Mouse (Mus musculus) heart, postnatal 4 days (tissue): ENCODE measurements around the gene 1700019D03Rik. TPM values are rescaled to one million over a fixed set of nuclear protein-coding genes. Genes with fewer than 3 reads are reported as not detected.
A peak's percentile ranks its signal among the peaks of the same experiment; 100 is the strongest.
"Not testable (repeated sequence)": the region's sequence is repeated elsewhere in the genome, so short reads cannot be mapped to it uniquely, and the experiment has no call there.

ENCODE experiments used
- DNase-seq: peaks from one replicate; pipeline ENCODE4 v3.0.0; 2021
- total RNA-seq, 2 experiments: library from RNA; stranded (reverse); gene quantifications; 2 replicates each; pipeline ENCODE4 v1.2.3; 2021

1700019D03Rik gene
- total RNA-seq, 2 experiments from 2014 or later, result 0.45 to 0.86 TPM

DNA sequence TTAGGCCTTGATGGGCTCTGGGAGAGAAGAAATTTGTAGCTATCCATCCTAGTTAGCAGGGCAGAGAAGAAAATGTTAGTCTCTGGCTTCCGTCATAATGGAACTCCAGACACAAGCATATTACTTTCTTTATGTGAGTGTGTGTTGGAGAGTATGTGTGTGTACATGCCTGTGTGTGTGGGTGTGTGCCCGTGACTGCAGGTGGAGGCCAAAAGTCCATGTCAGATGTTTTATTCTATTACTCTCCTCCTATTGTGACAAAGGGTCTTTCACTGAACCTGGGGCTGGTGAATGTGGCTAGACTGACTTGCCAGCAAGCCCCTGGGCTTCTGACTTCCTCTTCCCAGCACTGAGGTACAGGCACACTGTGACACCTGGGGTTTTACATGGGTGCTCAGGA, 65.5 kb downstream of the 1700019D03Rik start:
- DNase-seq, result no peak

DNA sequence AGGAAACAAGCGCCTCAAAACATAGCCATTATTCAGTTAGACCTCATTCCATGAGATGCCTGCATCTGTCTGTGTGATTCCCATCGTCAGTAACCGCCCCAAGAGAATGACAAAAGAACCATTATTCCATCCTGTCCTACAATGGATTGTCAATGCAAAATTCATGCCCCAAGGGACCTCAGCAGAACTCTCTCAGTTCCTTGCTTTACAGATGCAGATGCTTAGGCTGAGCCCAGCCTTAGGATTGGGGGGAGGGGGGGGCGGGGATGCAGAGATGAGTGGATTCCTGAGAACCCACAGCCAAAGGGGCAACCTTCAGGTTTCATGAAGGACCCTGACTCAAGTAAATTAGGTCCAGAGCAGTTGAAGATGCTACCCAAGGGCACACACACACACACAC, 66.4 kb downstream of the 1700019D03Rik start:
- no peak for DNase-seq

DNA sequence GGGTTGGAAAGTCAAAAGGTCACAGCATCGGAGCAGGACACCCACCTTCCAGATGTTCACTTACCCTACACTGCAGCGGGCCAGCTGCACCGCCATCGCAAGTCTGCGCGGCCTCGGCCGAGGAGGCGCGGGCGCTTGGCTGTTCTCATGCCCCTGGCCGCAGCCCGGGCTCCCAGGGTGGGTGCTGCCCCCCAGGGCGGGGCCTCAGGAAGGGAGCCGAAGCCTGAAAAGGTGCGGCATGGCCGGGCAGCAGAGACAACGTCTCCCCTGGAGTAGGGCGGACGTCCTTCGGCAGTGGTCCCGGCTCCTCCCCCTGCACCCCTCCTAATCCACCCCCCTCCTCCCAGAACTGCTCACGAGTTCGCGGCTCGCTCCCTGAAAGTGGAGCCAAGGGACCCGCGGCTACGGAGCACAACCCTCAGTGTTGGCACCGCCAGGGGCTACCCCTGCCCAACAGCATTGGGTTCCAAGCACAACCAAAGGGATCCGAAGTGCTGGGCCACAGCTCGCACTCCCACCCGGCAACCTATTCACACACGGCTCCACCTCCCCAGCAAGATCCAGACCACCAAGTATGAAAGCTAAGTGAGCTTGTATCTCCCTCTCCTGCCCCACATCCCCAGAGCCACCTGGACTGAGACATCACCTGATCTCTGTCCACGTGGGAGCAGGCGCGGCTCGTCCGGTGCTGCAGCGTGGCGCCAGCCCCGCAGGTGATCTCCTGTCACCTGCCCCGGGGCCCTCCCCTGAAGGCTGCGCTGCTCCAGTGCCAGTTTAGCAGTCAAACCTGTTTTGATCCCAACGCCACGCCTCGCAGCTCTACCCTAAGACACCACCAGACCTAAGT, 67.2 kb downstream of the 1700019D03Rik start:
- peak; percentile 17 for DNase-seq

DNA sequence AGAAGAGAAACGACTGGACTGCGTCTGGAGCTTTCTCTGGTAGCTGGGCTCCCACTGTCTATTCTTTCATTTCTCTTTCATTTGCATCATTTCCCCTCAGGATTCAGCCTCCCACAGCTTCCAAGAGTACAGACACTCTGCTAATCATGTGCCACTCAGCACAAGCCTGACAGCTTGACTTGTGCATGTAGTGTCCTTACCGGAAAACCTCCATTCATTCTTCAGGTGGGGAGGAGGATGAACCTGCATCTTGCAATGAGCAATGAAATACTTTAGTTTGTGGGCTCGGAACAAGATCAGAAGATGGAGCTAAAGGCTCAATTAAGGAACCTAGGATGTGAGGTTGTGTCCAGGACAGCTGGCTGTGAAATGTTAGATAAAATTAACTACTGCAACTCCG, 67.8 kb downstream of the 1700019D03Rik start:
- no peak for DNase-seq

DNA sequence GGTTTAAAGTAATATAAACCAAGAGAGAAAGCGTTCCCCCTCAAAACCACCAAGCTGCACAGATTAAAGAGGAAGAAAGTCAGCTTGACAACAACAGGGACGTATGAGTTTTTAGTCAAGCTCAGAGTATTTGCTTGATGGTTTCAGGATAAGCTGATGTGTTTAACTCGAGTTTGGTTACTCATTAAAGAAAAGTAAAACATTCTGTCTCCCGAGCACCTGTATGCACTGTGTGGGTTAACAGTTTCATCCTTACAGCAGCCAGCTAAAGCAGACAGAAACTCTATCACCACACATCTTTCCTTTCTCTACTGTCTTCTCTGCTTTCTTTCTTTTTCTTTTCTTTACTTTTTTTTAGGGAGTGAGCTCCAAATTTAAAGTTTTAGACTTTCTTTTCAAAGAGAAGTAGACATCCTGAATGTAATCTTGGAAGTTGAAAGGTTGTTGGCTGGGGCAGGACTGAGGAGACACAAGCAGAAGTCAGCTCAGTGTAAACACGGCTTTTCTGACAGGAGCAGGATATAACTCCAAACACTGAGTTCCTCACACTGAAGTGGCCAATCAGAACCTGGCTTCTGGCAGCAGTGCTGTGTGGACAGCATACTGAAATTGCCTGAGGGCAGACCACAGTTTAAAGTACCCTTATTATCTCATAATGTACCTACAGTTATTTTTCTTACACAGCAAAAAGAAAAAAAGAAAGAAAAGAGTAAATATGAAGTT, 68.7 kb downstream of the 1700019D03Rik start:
- DNase-seq, result no peak

DNA sequence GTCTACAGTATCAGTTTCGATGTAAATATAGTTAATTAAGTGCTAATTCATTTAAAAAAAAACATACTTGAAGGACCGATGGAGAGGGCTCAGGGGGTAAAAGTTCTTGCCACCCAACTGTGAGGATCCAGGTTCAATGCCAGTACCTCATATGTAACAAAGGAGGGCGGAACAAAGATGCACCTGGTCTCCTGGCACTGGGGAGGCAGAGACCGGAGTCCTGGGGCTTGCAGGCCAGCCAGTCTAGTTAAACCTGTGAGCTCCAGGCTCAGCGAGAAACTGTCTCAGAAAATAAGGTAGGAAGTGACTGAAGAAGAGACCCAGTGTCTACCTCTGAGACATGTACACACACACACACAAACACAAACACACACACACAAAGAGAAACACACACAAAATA, 72.1 kb downstream of the 1700019D03Rik start:
- no peak for DNase-seq

DNA sequence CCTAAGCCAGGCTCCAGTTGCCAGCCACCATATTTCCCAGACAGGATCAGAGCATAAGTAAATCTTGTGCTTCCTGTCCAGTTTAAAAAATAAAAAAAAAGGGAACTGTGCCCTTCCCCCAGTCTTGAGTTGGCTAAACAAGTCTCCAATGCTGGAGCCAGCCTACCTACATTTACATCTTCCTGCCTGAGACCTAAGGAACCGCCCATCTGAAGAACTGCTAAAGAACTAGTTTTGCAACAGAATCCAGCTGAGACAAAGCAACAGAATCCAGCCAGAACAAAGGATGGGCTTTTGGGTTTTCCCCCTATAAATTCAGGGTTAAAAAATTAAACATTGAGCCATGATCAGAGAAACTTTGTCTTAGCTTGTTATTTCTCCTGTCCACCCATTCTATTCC, 81.0 kb downstream of the 1700019D03Rik start:
- no peak for DNase-seq

DNA sequence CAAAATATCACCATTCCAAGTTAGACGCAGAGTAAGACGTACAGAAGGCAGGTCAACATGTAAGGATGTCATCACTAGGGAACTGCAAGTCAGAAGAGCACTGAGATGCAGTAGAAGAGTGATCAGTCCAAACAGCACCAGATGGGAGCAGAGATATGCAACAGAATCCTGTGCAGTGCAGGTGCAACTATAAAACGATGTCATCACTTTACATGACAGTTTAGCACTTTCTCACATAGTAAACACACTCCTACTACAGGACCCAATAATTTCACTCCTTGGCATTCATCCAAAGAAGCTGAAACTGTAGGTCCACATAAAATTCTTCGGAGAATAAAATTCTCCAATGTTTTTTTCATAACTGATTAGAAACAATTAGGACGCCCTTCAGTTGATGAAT, 85.5 kb downstream of the 1700019D03Rik start:
- DNase-seq, result no peak

DNA sequence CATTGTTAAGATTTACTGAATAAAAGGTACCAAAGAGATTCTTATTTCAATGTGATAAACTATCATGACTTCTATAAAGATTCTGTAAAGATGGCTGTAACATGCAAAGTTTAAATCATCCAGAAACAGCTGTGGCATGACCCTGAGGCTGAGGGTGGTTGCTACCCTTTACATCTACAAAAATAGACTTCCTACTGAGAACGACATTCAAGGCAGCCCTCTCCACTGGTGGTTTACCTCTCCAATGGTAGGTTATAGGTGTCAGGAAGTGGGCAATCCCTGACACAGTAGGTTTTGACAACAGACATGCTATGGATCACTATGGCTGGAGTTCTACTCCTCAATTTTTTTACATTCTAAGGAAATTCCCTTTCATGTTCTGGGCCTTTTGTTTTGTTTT, 95.5 kb downstream of the 1700019D03Rik start:
- not testable (repeated sequence) for DNase-seq

DNA sequence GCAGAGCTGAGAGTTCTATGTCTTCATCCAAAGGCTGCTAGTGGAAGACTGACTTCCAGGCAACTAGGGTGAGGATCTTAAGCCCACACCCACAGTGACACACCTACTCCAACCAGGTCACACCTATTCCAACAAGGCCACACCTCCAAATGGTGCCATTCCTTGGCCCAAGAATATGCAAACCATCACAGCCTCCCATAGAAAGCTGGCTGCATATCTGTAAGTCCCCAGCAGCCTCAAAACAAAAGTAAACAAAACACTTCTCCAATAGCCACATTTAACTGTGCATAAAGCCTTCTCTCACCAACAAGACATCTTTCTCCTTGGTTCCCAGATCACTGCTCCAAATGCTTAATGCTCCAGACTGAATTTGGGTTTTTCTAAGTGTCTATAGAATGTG, 101.1 kb downstream of the 1700019D03Rik start:
- not testable (repeated sequence) for DNase-seq

DNA sequence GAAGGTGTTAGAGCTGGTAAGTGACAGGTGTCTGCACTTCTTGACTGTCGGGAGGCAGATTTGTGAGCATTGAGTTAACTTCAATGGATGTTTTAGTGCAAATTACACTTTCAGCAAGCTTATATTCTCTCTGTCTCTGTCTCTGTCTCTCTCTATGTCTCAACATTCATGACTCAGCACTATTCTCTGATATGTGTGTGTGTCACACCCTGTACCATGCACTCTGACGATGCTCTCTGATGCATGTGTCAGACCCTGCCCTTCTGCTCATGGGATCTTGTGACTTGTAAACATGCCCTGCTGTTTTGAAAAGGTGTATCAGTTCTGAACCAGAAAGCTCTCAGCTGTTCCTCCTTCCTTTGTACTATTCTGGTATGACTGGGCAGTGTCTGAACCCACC, 103.3 kb downstream of the 1700019D03Rik start:
- no peak for DNase-seq

DNA sequence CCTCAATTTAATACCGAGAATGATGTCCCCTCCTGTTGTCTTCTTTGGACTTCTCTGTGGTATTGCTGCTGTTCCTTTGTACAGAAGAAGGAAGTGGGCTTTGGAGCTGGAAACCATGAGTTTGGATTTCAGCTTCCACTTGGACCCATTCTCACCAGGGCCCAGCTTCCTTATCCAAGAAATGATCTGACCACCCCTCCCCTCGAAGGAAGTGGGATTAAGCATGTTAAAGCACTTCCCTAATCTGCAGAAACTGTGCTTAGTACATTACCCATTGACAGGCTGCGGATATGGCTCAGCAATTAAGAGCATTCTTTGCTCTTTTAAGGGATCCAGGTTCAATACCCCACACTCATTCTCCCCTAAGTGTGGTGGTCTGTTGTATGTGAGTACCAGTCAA, 110.2 kb downstream of the 1700019D03Rik start:
- no peak for DNase-seq

DNA sequence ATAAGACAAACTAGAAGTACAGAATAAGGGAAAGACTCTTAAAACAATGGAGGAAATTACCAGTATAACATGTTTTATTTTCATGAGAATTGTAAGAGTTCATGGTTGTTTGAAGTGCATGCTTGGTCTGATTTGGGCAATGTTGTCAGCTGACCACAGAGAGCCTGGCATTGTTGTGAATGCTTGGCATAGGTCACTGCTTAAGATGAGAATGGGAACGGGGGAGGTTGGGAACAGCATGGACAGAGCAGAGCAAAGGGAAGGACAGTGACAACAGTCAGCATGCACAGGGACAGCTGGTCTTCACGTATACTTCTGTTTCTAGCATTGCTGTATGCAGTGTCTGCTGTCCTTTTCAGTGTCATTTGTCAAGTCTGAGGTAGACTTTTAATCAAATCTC, 135.8 kb downstream of the 1700019D03Rik start:
- DNase-seq, result no peak

Other genes with a start within 250 kb of the 1700019D03Rik start
- 10 to 100 TPM; 20.5 to 22.3 TPM for gene Inpp1, start 202.5 kb downstream of the 1700019D03Rik start, total RNA-seq
- gene Hibch, start 175.2 kb downstream of the 1700019D03Rik start, total RNA-seq, result 10 to 100 TPM; 45.3 to 47.2 TPM
- gene Mstn, start 41.5 kb upstream of the 1700019D03Rik start, total RNA-seq, result under 1 TPM; 0.21 to 0.54 TPM
- not detected for gene 1700019A02Rik, start 167.5 kb upstream of the 1700019D03Rik start, total RNA-seq